Mouse (Mus musculus) CH12.LX (cell line): ENCODE results near the gene Abi2.

Source experiments
- CTCF ChIP-seq, 2 experiments: IDR thresholded peaks in 1 of 2; conservative IDR thresholded peaks in 1 of 2; 2 replicates each; pipeline ENCODE4 v1.5.1; 2011 to 2012; ENCODE audit warnings: low read depth in 2 of 2, low read length in 2 of 2, improper control_type of control experiment in 1 of 2, inconsistent platforms in 1 of 2, mild to moderate bottlenecking in 1 of 2, moderate library complexity in 1 of 2
- EP300 ChIP-seq: IDR thresholded peaks from 2 replicates; pipeline ENCODE4 v1.6.1; 2011; ENCODE audit warnings: low read length, improper control_type of control experiment
- POLR2A ChIP-seq: IDR thresholded peaks from 2 replicates; pipeline ENCODE4 v1.6.1; 2011; ENCODE audit warnings: low read depth, mild to moderate bottlenecking, improper control_type of control experiment, low read length

- TF ChIP-seq POLR2A: no peak
- TF ChIP-seq CTCF (conservative IDR thresholded peaks at IDR 0.05 in 1 of 2, IDR thresholded peaks at IDR 0.05 in 1 of 2; ENCODE audit: low read depth in 2 of 2, low read length in 2 of 2): no peak
- no peak for TF ChIP-seq EP300
Observed at GRCm38 (mm10) chr1:60510584-60510983, 101.2 kb downstream of the Abi2 start.
